Mouse (Mus musculus): ENCODE measurements around the gene 4933424G06Rik.
"Not testable (repeated sequence)": the region's sequence is repeated elsewhere in the genome, so short reads cannot be mapped to it uniquely, and the experiment has no call there.

DNA sequence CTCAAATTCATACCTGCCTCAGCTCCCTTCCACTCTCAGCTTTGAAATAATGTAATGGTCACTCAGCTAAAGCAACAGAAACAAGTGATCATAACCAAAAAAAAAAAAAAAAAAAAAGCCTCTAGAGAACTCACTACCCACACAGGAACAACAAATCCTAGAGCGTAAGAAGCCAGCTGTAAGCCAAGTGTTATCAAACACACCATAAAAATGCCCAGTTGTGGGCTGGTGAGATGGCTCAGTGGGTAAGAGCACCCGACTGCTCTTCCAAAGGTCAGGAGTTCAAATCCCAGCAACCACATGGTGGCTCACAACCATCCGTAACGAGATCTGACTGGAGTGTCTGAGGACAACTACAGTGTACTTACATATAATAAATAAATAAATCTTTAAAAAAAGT, 41.9 kb upstream of the 4933424G06Rik start:
- TF ChIP-seq CTCF (IDR thresholded peaks at IDR 0.05; ENCODE audit: low read depth, low read length); EP300 (IDR thresholded peaks at IDR 0.05; ENCODE audit: insufficient read depth, low read depth, low read length); POLR2A (IDR thresholded peaks at IDR 0.05; ENCODE audit: insufficient read depth, low read length): not testable (repeated sequence)

Measured in ES-Bruce4 (cell line).